Mouse (Mus musculus): Measurements from ENCODE around the gene Kcnk5. TPM values are rescaled to one million over a fixed set of nuclear protein-coding genes. Genes with fewer than 3 reads are reported as not detected.

Gene Kcnk5
- polyA plus RNA-seq, 1 experiment from 2014 or later = 4.5 TPM

- ATAC-seq (replicated peaks; ENCODE audit: insufficient number of reproducible peaks, low FRiP score, low TSS enrichment, low read depth) (no peak), DNase-seq (ENCODE audit: low spot score) (no peak)
- peak overlapping the region; percentile 19; the same call in 1 of the 2 replicates for H3K4me2 ChIP-seq (ENCODE audit: low read depth, low read length)
- no peaks in the 10 kb centered on the region for H3K9me3 ChIP-seq (replicated peaks; ENCODE audit: control insufficient read depth, low read length)
- no peaks in the 10 kb centered on the region for H3K27me3 ChIP-seq (ENCODE audit: control insufficient read depth, insufficient read depth, low read length)
- WGBS = 15% methylated on average over 3 of the region's 3 CpGs
- H3K4me1 ChIP-seq (ENCODE audit: control insufficient read depth, insufficient read depth, low read length) = peaks cover 8% of the 10 kb centered on the region
- H3K9ac ChIP-seq (replicated peaks; ENCODE audit: low read length) = no peak overlapping the region
- no peaks in the 10 kb centered on the region for H3K36me3 ChIP-seq (replicated peaks; ENCODE audit: control insufficient read depth, insufficient read depth, low read depth, low read length)
- H3K27ac ChIP-seq (replicated peaks; ENCODE audit: low read depth, low read length) = no peak overlapping the region
- no peak overlapping the region for H3K4me3 ChIP-seq (ENCODE audit: low read depth, low read length)
These were observed 2.5 kb downstream of the Kcnk5 start for GRCm38 (mm10) chr14:20179080-20179479.

DNA sequence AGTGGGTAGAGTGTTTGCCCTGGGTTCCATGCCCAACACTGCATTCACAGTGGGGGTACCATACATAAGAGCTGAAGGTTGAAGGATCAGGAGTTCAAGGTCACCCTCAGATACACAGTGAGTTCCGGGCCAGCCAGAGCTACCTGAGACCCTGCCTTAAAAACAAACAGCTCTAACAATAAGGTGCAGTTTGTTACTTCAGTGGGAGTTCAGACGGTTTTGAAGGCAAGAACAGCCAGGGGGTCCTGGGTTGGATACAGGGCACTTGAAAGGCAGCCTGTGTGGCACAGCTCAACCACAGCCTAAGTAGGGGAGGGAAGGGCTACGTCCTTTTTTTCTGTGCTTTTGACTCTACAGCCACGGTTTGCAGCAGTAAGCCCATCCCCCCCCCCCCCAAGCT lies 3.0 kb downstream of the Kcnk5 start:
- Histone ChIP-seq H3K27ac (replicated peaks; ENCODE audit: low read depth, low read length) (no peak overlapping the region), H3K4me3 (ENCODE audit: low read depth, low read length) (no peak overlapping the region), H3K4me2 (ENCODE audit: low read depth, low read length) (no peak overlapping the region), H3K4me1 (ENCODE audit: control insufficient read depth, insufficient read depth, low read length) (peaks cover 8% of the 10 kb centered on the region), H3K9ac (replicated peaks; ENCODE audit: low read length) (no peak overlapping the region), H3K36me3 (replicated peaks; ENCODE audit: control insufficient read depth, insufficient read depth, low read depth, low read length) (no peaks in the 10 kb centered on the region), H3K9me3 (replicated peaks; ENCODE audit: control insufficient read depth, low read length) (no peaks in the 10 kb centered on the region), H3K27me3 (ENCODE audit: control insufficient read depth, insufficient read depth, low read length) (no peaks in the 10 kb centered on the region)
- ATAC-seq (replicated peaks; ENCODE audit: insufficient number of reproducible peaks, low FRiP score, low TSS enrichment, low read depth) (no peak), DNase-seq (ENCODE audit: low spot score) (no peak)
- 17% methylated on average over 4 of the region's 4 CpGs for WGBS

GRCm38 (mm10) chr14:20177494-20178123 lies 4.0 kb downstream of the Kcnk5 start:
- DNase-seq (ENCODE audit: low spot score) = no peak
- Histone ChIP-seq H3K36me3 (replicated peaks; ENCODE audit: control insufficient read depth, insufficient read depth, low read depth, low read length) (no peaks in the 10 kb centered on the region), H3K4me2 (ENCODE audit: low read depth, low read length) (no peak overlapping the region), H3K9me3 (replicated peaks; ENCODE audit: control insufficient read depth, low read length) (no peaks in the 10 kb centered on the region), H3K9ac (replicated peaks; ENCODE audit: low read length) (no peak overlapping the region), H3K4me1 (ENCODE audit: control insufficient read depth, insufficient read depth, low read length) (peaks cover 8% of the 10 kb centered on the region), H3K27ac (replicated peaks; ENCODE audit: low read depth, low read length) (no peak overlapping the region), H3K4me3 (ENCODE audit: low read depth, low read length) (no peak overlapping the region), H3K27me3 (ENCODE audit: control insufficient read depth, insufficient read depth, low read length) (no peaks in the 10 kb centered on the region)
- no peak for ATAC-seq (replicated peaks; ENCODE audit: insufficient number of reproducible peaks, low FRiP score, low TSS enrichment, low read depth)
- WGBS = 71% methylated on average over 9 of the region's 9 CpGs

GRCm38 (mm10) chr14:20175705-20176104 lies 5.9 kb downstream of the Kcnk5 start:
- Histone ChIP-seq H3K4me3 (ENCODE audit: low read depth, low read length) (no peak overlapping the region), H3K4me2 (ENCODE audit: low read depth, low read length) (no peak overlapping the region), H3K9me3 (replicated peaks; ENCODE audit: control insufficient read depth, low read length) (no peaks in the 10 kb centered on the region), H3K27ac (replicated peaks; ENCODE audit: low read depth, low read length) (no peak overlapping the region), H3K27me3 (ENCODE audit: control insufficient read depth, insufficient read depth, low read length) (no peaks in the 10 kb centered on the region), H3K4me1 (ENCODE audit: control insufficient read depth, insufficient read depth, low read length) (peaks cover 6% of the 10 kb centered on the region; the same call in 1 of the 2 replicates), H3K36me3 (replicated peaks; ENCODE audit: control insufficient read depth, insufficient read depth, low read depth, low read length) (no peaks in the 10 kb centered on the region), H3K9ac (replicated peaks; ENCODE audit: low read length) (no peak overlapping the region)
- no peak for DNase-seq (ENCODE audit: low spot score)
- 87% methylated on average over 4 of the region's 4 CpGs for whole genome bisulfite sequencing
- no peak for ATAC-seq (replicated peaks; ENCODE audit: insufficient number of reproducible peaks, low FRiP score, low TSS enrichment, low read depth)

DNA sequence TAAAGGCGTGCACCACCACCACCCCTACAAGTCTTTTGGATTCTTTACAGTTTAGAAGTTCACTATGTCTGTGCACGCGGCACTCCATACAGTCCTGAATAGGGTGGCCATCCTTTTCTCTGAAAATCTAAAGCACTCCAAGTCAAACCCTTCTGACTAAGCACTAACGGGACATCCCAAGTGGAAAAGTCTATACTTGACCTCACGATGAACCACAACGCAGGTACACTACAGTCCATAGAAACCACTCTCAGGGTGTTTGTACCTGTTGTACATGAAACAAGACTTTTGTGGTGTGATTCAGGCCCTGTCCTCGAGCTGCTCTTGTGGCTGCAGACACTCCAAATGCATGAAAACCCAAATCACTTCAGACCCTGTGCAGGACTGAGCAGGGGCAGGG lies 6.5 kb downstream of the Kcnk5 start:
- WGBS = 92% methylated on average over 7 of the region's 7 CpGs
- Histone ChIP-seq H3K4me3 (ENCODE audit: low read depth, low read length) (no peak overlapping the region), H3K9me3 (replicated peaks; ENCODE audit: control insufficient read depth, low read length) (no peaks in the 10 kb centered on the region), H3K36me3 (replicated peaks; ENCODE audit: control insufficient read depth, insufficient read depth, low read depth, low read length) (no peaks in the 10 kb centered on the region), H3K27me3 (ENCODE audit: control insufficient read depth, insufficient read depth, low read length) (no peaks in the 10 kb centered on the region), H3K4me2 (ENCODE audit: low read depth, low read length) (no peak overlapping the region), H3K9ac (replicated peaks; ENCODE audit: low read length) (no peak overlapping the region), H3K27ac (replicated peaks; ENCODE audit: low read depth, low read length) (no peak overlapping the region), H3K4me1 (ENCODE audit: control insufficient read depth, insufficient read depth, low read length) (peaks cover 3% of the 10 kb centered on the region; the same call in 1 of the 2 replicates)
- DNase-seq (ENCODE audit: low spot score) (no peak), ATAC-seq (replicated peaks; ENCODE audit: insufficient number of reproducible peaks, low FRiP score, low TSS enrichment, low read depth) (no peak)

- peaks cover 3% of the 10 kb centered on the region; the same call in 1 of the 2 replicates for H3K4me1 ChIP-seq (ENCODE audit: control insufficient read depth, insufficient read depth, low read length)
- ATAC-seq (replicated peaks; ENCODE audit: insufficient number of reproducible peaks, low FRiP score, low TSS enrichment, low read depth) (no peak), DNase-seq (ENCODE audit: low spot score) (no peak)
- H3K4me2 ChIP-seq (ENCODE audit: low read depth, low read length) = no peak overlapping the region
- H3K4me3 ChIP-seq (ENCODE audit: low read depth, low read length) = no peak overlapping the region
- H3K9ac ChIP-seq (replicated peaks; ENCODE audit: low read length) = no peak overlapping the region
- H3K9me3 ChIP-seq (replicated peaks; ENCODE audit: control insufficient read depth, low read length) = no peaks in the 10 kb centered on the region
- no peaks in the 10 kb centered on the region for H3K36me3 ChIP-seq (replicated peaks; ENCODE audit: control insufficient read depth, insufficient read depth, low read depth, low read length)
- 85% methylated on average over 6 of the region's 6 CpGs for WGBS
- no peaks in the 10 kb centered on the region for H3K27me3 ChIP-seq (ENCODE audit: control insufficient read depth, insufficient read depth, low read length)
- H3K27ac ChIP-seq (replicated peaks; ENCODE audit: low read depth, low read length) = no peak overlapping the region
These were observed 6.9 kb downstream of the Kcnk5 start for GRCm38 (mm10) chr14:20174696-20175095.

DNA sequence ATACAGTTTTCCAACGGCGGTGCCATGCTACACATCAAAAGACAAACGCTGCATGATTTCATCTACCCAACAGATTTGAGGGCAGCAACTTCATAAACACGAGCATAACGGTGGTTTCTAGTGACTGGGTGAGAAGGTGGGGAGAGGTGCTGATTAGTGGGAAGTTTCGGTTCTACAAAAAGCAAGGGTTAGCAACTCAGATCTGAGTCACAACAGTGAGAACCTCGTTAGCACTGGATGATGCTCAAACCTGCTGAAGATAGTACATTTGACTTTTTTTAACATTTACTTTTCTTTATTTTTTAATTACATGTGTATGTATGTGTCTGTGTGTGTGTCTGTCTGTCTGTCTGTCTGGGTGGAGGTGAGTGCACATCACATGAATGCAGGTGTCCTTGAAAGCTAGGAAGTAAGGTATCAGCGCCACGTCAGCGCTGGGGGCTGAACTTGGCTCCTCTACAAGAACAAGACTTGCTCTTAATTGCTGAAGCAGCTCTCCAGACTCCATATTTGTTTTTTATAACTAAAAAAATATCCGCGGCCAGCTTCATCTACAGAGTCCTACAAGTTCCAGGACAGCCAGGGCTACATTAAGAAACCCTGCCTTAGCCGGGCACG lies 7.6 kb downstream of the Kcnk5 start:
- no peak for ATAC-seq (replicated peaks; ENCODE audit: insufficient number of reproducible peaks, low FRiP score, low TSS enrichment, low read depth)
- WGBS = 92% methylated on average over 14 of the region's 14 CpGs
- Histone ChIP-seq H3K9me3 (replicated peaks; ENCODE audit: control insufficient read depth, low read length) (no peaks in the 10 kb centered on the region), H3K4me1 (ENCODE audit: control insufficient read depth, insufficient read depth, low read length) (0 out of 2 replicates have a peak, but pooled peaks cover 3% of the 10 kb centered on the region), H3K4me2 (ENCODE audit: low read depth, low read length) (no peak overlapping the region), H3K27ac (replicated peaks; ENCODE audit: low read depth, low read length) (no peak overlapping the region), H3K36me3 (replicated peaks; ENCODE audit: control insufficient read depth, insufficient read depth, low read depth, low read length) (no peaks in the 10 kb centered on the region), H3K27me3 (ENCODE audit: control insufficient read depth, insufficient read depth, low read length) (no peaks in the 10 kb centered on the region), H3K4me3 (ENCODE audit: low read depth, low read length) (no peak overlapping the region), H3K9ac (replicated peaks; ENCODE audit: low read length) (no peak overlapping the region)
- DNase-seq (ENCODE audit: low spot score) = no peak

DNA sequence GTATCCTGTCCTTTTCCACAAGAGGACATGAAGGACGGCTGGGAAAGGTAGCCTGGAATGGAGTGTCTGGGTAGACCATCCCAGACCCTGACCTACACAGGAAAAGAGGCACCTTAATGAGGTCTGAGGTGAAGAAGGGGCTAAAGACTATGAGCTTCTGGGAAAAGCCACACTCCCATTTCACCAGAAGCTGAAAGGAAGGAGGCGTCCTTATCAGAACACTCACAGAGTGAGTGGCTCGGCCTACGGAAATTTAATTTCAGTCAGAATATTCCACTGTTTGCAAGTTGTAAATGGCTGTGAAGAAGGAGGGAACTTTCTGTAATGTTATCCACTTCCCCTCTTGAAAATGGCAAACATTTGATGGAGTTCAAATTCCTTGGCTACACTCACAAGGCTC lies 8.7 kb downstream of the Kcnk5 start:
- no peak overlapping the region for H3K4me3 ChIP-seq (ENCODE audit: low read depth, low read length)
- no peaks in the 10 kb centered on the region for H3K36me3 ChIP-seq (replicated peaks; ENCODE audit: control insufficient read depth, insufficient read depth, low read depth, low read length)
- DNase-seq (ENCODE audit: low spot score) = no peak
- no peaks in the 10 kb centered on the region for H3K9me3 ChIP-seq (replicated peaks; ENCODE audit: control insufficient read depth, low read length)
- no peak for ATAC-seq (replicated peaks; ENCODE audit: insufficient number of reproducible peaks, low FRiP score, low TSS enrichment, low read depth)
- H3K9ac ChIP-seq (replicated peaks; ENCODE audit: low read length) = no peak overlapping the region
- no peak overlapping the region for H3K27ac ChIP-seq (replicated peaks; ENCODE audit: low read depth, low read length)
- 63% methylated on average over 4 of the region's 4 CpGs for WGBS
- H3K27me3 ChIP-seq (ENCODE audit: control insufficient read depth, insufficient read depth, low read length) = no peaks in the 10 kb centered on the region
- no peak overlapping the region for H3K4me2 ChIP-seq (ENCODE audit: low read depth, low read length)
- H3K4me1 ChIP-seq (ENCODE audit: control insufficient read depth, insufficient read depth, low read length) = 0 out of 2 replicates have a peak, but pooled peaks cover 3% of the 10 kb centered on the region

Data from embryonic facial prominence, embryonic 11.5 days (tissue).